Mouse (Mus musculus) colon, adult 2 months (tissue): ENCODE measurements around the gene Cela3a. TPM values are rescaled to one million over a fixed set of nuclear protein-coding genes. Genes with fewer than 3 reads are reported as not detected.

Experiments used
- polyA plus RNA-seq: library from polyadenylated mRNA; depleted of rRNA; stranded (reverse); fragments of >200 nt; gene quantifications from 2 replicates; pipeline ENCODE4 v1.2.3, GENCODE M21; 2012; rRNA removed

Cela3a gene
- 3.4 TPM in 1 of 2 replicates, not detected in the other for polyA plus RNA-seq

DNA sequence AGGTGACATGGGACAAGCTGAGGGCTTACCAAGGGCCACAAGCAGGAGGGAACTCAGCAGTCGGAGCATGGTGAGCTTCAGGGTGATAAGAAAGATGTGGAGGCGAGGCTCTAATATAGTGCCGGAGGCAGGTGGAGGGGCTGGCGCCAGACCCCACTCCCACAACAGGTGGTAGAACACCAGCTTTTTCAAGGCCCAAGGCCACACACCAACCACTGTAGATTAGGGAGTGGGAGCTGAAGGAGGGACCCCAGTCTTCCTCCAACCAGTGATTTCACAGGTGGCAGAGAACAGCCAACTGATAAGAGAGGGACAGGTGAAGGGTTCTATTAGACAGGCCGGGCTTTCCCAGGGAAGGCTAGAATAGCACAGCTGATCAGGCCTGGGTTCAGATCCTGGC is at the start of gene Cela3a:
Gene Cela3a, minus strand, starts transcription at position 101 of the 400 bp plus-strand sequence.

DNA sequence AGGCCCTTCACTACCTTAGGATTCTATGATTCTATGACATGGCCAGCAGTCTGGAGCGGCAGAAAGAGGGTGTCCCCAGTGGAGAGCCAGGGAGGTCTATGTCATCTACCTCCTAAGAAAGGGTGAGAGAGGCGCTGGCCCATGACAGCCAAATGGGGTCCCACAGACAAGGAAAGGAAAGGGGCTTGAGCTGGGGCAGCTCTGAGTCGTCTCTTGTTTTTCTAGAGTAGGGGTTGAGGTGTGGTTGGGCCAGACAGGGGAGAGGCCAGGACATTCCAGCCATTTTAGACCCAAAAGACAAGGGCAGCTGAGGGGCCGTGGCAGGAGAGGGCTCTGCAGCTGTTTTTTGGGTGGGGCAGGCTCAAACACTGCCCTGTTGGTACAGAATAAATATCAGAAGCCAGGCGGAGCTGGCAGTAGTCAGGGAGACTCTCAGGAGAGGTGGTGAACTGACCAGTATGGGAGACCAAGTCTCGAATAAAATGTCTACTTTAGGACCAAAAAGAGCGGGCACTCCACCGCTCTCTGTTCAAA is 43.7 kb upstream of the Cela3a start, which contains the start of gene 1700013G24Rik:
Gene 1700013G24Rik, plus strand, starts transcription at position 51 of the 534 bp plus-strand sequence.

DNA sequence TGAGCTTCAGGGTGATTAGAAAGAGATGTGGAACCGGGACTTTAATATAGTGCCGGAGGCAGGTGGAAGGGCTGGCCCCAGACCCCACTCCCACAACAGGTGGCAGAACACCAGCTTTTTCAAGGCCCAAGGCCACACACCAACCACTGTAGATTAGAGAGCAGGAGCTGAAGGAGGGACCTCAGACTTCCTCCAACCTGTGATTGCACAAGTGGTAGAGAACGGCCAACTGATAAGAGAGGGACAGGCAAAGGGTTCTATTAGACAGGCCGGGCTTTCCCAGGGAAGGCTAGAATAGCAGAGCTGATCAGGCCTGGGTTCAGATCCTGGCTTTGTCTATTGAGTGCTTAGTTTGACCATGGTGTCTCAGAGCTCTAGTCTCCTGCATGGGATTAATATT is 20.9 kb upstream of the Cela3a start, which contains the start of gene Cela3b:
Gene Cela3b, minus strand, starts transcription at position 39 of the 400 bp plus-strand sequence.

DNA sequence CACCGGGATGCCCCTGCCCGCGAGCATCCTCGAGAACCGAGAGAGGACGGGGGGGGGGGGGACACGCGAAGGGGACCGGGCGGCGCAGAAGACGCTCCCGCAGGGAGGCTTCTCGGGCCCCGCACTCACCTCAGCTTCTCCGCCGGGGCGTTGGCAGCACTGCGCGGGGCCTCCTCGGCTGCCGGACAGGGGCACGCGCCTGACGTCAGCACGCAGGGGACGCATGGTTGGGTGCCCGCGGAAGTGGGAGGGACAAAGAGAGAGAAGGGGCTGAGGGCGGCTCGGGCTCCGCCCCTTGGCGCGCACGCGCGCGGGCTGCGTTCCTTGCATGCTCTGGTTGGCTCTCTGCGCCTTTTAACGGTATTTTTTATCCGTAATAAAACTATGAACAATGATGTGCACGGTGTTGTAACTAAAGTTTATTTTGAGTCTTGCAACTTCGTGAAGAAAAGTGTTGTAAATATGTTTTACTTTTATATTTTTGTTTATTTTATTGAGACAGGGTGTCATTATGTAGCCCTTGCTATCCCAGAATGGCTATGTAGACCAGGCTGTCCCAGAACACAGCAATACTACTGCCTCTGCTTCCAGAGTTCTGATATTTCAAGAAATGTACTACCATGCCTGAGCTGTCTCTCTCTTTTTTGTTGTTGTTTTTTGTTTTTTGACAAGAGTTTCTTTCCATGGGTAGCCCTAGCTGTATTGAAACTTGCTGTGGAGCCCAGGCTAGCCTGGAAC is 51.9 kb downstream of the Cela3a start, which contains the start of gene Cdc42:
Gene Cdc42, minus strand, starts transcription at position 204 of the 738 bp plus-strand sequence.

Other genes starting within 250 kb of the Cela3a start
- 5.3 and 6.5 TPM in 2 replicates for gene Wnt4, start 132.3 kb downstream of the Cela3a start, polyA plus RNA-seq
- gene Cdc42, start 52.1 kb downstream of the Cela3a start, polyA plus RNA-seq, result 35.4 and 41.6 TPM in 2 replicates
- 3.0 and 3,890 TPM in 2 replicates for gene Cela3b, start 20.7 kb upstream of the Cela3a start, polyA plus RNA-seq
- gene 1700013G24Rik, start 43.5 kb upstream of the Cela3a start, polyA plus RNA-seq, result 0.22 TPM in 1 of 2 replicates, not detected in the other
- gene Hspg2, start 59.0 kb upstream of the Cela3a start, polyA plus RNA-seq, result 54.2 and 80.3 TPM in 2 replicates
- gene Ldlrad2, start 164.8 kb upstream of the Cela3a start, polyA plus RNA-seq, result not detected in 2 replicates
- gene Usp48, start 184.0 kb upstream of the Cela3a start, polyA plus RNA-seq, result 38.2 and 44.9 TPM in 2 replicates